Mouse (Mus musculus) heart, embryonic 14.5 days (tissue): ENCODE results near the gene Dda1. TPM values are rescaled to one million over a fixed set of nuclear protein-coding genes. Genes with fewer than 3 reads are reported as not detected.

Source experiments
- ATAC-seq: fragments of 200-750 bp; cut with Nextera tagmentation; 2 replicates; pipeline ENCODE4 v1.8.0; 2017; ENCODE audit warnings: low read depth, moderate TSS enrichment; ENCODE audit not compliant: insufficient number of reproducible peaks, insufficient read depth, low FRiP score
- H3K27ac ChIP-seq, 2 experiments: fragments of 200-500 bp in 1 of 2; fragments of 300-500 bp in 1 of 2; sonication (generic) in 1 of 2; replicated peaks in 1 of 2; 2 replicates each; pipeline ENCODE4 v1.5.1; 2012 to 2014; ENCODE audit warnings: low read depth in 2 of 2, low read length in 2 of 2, control low read depth in 1 of 2, mild to moderate bottlenecking in 1 of 2, mixed read lengths in 1 of 2; ENCODE audit not compliant: control insufficient read depth in 1 of 2, insufficient read depth in 1 of 2
- H3K27me3 ChIP-seq: fragments of 300-500 bp; sonication (generic); 2 replicates; pipeline ENCODE4 v1.6.1; 2014; ENCODE audit warnings: mild to moderate bottlenecking, low read length, control low read depth; ENCODE audit not compliant: control insufficient read depth, insufficient read depth
- H3K36me3 ChIP-seq: fragments of 300-500 bp; sonication (generic); 2 replicates; pipeline ENCODE4 v1.6.1; 2014; ENCODE audit warnings: mild to moderate bottlenecking, control low read depth, low read length, mixed read lengths; ENCODE audit not compliant: control insufficient read depth, insufficient read depth
- H3K4me1 ChIP-seq, 2 experiments: fragments of 200-500 bp in 1 of 2; fragments of 300-500 bp in 1 of 2; sonication (generic) in 1 of 2; 2 replicates each; pipeline ENCODE4 v1.6.1; 2012 to 2014; ENCODE audit warnings: low read length in 2 of 2, control low read depth in 1 of 2, mixed read lengths in 1 of 2; ENCODE audit not compliant: control insufficient read depth in 2 of 2, insufficient read depth in 2 of 2
- H3K4me2 ChIP-seq: fragments of 300-500 bp; sonication (generic); 2 replicates; pipeline ENCODE4 v1.6.1; 2014; ENCODE audit warnings: mild to moderate bottlenecking, low read length
- H3K4me3 ChIP-seq, 2 experiments: fragments of 200-500 bp in 1 of 2; fragments of 300-500 bp in 1 of 2; sonication (generic) in 1 of 2; 2 replicates each; pipeline ENCODE4 v1.5.1; 2012 to 2014; ENCODE audit warnings: low read length in 2 of 2, mild to moderate bottlenecking in 2 of 2, control low read depth in 1 of 2, low read depth in 1 of 2, moderate library complexity in 1 of 2; ENCODE audit not compliant: control insufficient read depth in 1 of 2, insufficient read depth in 1 of 2
- H3K9ac ChIP-seq: fragments of 300-500 bp; sonication (generic); 2 replicates; pipeline ENCODE4 v1.6.1; 2014; ENCODE audit warnings: mild to moderate bottlenecking, low read length
- H3K9me3 ChIP-seq: fragments of 300-500 bp; sonication (generic); 2 replicates; pipeline ENCODE4 v1.6.1; 2016; ENCODE audit warnings: low read length, control low read depth; ENCODE audit not compliant: control insufficient read depth
- WGBS: fragments of 180-500 bp; shearing (Covaris S2); extraction: QIAGEN DNeasy Blood & Tissue Kit; methylation state at CpG from one replicate; pipeline ENCODE4 v1.1.7; 2014; 5-methylcytosine and 5-hydroxymethylcytosine counted together
- polyA plus RNA-seq: library from polyadenylated mRNA; unstranded; fragments of >200 nt; fragmentation: Nextera tagmentation; extraction: Ambion mirVana; gene quantifications from 2 replicates; pipeline ENCODE4 v1.2.1, GENCODE M21; 2014

Dda1 gene
- polyA plus RNA-seq, 1 experiment from 2014 or later, result 76.7 TPM

DNA sequence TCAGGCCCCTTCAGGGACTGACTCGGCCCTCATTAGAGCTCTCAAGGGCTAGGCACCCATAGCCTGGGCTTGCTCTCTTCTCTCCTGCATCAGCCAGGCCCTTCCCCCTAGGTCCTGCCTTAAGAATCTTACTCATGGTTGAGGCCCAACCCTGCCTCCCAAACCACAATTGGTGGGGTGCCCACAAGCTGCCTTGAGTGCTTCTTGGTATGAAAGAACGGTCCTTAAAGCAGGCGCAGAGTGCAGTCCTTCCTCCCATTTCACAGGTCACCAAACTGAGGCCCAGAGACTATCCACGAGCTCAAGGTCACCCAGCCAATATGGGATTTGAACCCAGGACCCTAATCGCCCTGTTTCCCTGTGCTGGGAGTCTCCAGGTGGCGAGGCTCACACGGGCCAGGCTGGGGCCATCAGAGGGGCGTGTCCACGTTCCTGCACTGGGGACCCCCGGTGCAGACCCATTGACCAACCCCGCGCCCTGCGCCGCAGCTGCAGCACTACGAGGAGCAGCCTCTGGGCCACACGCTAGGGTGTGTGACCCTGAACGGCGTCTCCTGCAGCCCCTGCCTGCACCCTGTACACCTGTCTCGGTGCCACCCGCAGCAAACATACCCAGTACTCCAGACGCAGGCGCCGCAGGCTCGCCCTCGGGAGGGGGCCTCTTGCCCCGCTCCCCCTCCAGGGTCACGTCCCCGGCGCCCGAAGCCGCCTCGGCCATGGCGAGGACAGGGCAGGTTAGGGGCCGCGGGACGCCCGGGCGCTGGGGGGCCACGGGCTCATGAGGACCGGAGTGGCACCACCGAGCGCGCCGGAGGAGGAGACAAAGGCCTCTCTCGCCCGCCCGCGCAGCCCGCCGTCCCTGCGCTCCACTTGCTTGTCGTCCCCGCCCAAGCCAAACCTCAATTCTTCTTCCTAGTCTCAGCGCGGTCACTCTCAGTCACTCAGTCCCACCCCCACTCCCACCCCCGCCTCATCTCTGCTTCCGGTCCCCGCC, 16.4 kb downstream of the Dda1 start, which contains the start of gene Ano8:
Ano8 (minus strand) TSS at position 822 of the 994 bp plus-strand sequence.
- H3K27me3 ChIP-seq, result peaks cover 9% of the 10 kb centered on the region; the same call in 1 of the 2 replicates
- ATAC-seq, result peak; percentile 54
- WGBS, result 8% methylated on average over 37 of the region's 58 CpGs

DNA sequence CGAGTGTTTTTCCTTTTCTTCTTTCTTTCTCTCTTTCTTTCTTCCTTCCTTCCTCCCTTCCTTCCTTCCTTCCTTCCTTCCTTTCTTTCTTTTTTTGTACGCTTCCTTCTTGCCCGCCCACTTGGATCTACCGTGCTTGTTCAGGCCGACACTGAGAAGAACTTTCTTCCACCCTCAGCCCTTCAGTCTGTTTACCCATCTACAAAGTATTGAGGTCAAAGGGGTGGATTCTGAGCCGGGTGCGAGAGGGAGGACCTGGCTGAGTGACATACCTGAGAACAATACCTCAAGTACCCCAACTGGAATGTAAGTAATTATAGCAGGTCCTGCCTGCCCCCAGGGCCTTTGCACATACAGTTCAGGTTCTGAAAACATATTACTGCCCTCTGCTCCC, 17.1 kb downstream of the Dda1 start:
- Histone ChIP-seq H3K9me3 (no peaks in the 10 kb centered on the region), H3K4me2 (peak overlapping the region; percentile 92), H3K4me3 (peak overlapping the region in 1 of 2 experiments; percentile 71; a peak in 2 of 4 replicates), H3K27ac (no peak overlapping the region), H3K27me3 (0 out of 2 replicates have a peak, but pooled peaks cover 7% of the 10 kb centered on the region), H3K4me1 (peaks cover 5 to 14% of the 10 kb centered on the region in 2 experiments; a peak in 3 of 4 replicates), H3K9ac (peak overlapping the region; percentile 13; the same call in 1 of the 2 replicates), H3K36me3 (peaks cover 11% of the 10 kb centered on the region)
- 21% methylated on average over 7 of the region's 7 CpGs for WGBS
- no peak for ATAC-seq

More for the DNA sequence above, 16.4 kb downstream of the Dda1 start, which contains the start of gene Ano8:
- Histone ChIP-seq H3K4me3 (peak within 1 kb of the TSS; percentile 70 to 71), H3K9me3 (no peaks in the 10 kb centered on the region), H3K9ac (peak within 1 kb of the TSS; percentile 87), H3K36me3 (peaks cover 7% of the 10 kb centered on the region), H3K27ac (0 out of 4 replicates have a peak within 1 kb of the TSS, but pooled peaks of 1 of the 2 experiments have one; percentile 47), H3K4me2 (peak within 1 kb of the TSS; percentile 92), H3K4me1 (peaks cover 5 to 14% of the 10 kb centered on the region in 2 experiments; a peak in 3 of 4 replicates)

DNA sequence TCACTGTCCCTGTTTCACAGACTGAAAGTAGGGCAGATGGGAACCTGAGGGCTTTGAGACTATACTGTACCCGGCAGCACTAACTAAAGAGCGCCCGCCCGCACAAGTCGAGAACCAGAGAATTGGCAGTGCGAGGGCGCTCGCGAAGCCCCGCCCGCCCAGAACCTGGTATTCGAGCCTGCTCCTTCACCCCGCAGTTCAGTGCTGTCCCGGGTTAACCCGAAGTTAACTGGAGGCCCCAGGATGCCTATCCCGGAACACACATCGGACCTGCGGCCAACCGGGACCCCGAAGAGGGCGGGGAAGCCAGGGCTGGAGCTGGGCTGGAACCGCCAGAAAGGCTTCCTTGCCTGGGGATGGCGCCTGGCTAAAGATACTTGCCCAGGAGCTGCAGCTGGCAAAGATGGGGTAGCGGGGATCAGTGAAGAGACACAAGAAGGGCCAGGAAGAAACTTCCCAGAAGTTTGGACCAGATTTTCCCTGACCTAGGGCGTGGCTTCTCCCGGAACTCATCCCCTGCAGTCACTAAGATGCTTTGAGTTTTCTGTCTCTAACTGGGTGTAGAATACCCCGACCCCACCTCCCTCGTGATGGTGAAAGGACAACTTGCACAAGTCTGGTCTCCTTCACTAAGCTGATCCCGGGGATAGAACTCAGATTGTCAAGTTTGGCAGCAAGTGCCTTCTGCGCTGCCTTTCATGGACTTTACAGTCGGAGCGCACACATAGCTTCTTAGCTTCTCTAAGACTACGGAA, 18.9 kb downstream of the Dda1 start, which contains the start of gene Gtpbp3:
Gtpbp3 (plus strand) TSS at position 413 of the 755 bp plus-strand sequence.
- WGBS, result 1% methylated on average over 33 of the region's 33 CpGs
- ATAC-seq, result 0 out of 2 replicates have a peak, but pooled peaks have one; percentile 8
- Histone ChIP-seq H3K36me3 (peaks cover 28% of the 10 kb centered on the region), H3K27me3 (no peaks in the 10 kb centered on the region), H3K9ac (peak within 1 kb of the TSS; percentile 85), H3K4me2 (peak within 1 kb of the TSS; percentile 99), H3K9me3 (no peaks in the 10 kb centered on the region), H3K4me3 (peak within 1 kb of the TSS; percentile 78 to 85), H3K27ac (peak within 1 kb of the TSS; percentile 67 to 75), H3K4me1 (peaks cover 5 to 14% of the 10 kb centered on the region in 2 experiments; a peak in 3 of 4 replicates)

DNA sequence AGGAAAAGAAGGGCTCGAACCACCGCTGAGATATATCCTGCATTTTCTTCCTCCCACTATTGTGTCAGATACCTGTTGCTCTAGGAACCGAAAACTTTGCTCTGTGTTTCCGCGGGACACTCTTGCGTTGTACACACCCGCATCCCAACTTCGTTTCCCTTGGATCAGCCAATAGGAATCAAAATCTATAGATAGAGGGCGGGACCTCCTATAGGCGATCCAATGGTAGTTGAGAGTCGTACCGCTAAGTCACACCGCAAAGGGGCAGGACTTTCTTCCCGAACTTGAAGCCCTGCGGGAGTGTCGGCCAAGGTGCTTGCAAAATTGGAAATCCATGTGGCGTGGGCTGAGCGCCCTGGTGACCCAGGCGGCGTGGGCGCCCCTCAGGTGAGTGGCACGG, 19.5 kb downstream of the Dda1 start:
- Histone ChIP-seq H3K36me3 (peaks cover 34% of the 10 kb centered on the region), H3K9ac (peak overlapping the region; percentile 85), H3K27ac (peak overlapping the region; percentile 67 to 75), H3K27me3 (no peaks in the 10 kb centered on the region), H3K4me1 (peaks cover 5 to 14% of the 10 kb centered on the region in 2 experiments; a peak in 3 of 4 replicates), H3K4me3 (peak overlapping the region; percentile 78 to 85), H3K9me3 (no peaks in the 10 kb centered on the region), H3K4me2 (peak overlapping the region; percentile 99)
- peak; percentile 83 for ATAC-seq
- WGBS, result under 1% methylated on average over 22 of the region's 22 CpGs

DNA sequence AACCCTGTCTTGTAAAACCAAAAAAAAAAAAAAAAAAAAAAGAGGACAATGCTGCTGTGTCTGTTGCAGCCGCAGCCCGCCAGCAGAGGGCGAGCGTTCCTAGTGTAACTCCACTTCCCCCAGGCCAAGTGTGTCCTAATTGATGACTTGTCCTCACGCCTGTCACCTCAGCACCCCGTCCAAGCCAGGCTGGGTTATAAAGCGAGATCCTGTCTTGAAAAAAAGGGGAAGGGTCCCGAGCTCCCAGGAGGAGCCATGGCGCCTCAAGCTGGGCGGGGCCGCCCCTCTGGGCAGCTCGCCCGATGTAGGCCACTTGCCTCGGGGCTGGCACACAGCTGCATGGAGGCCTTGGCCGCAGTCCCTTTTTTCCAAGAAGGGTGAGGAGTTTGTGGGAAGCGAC, 26.0 kb downstream of the Dda1 start:
- peak overlapping the region in 1 of 2 experiments; percentile 61; a peak in 3 of 4 replicates for H3K27ac ChIP-seq
- no peaks in the 10 kb centered on the region for H3K27me3 ChIP-seq
- peak overlapping the region; percentile 16; the same call in 1 of the 2 replicates for H3K4me2 ChIP-seq
- no peak overlapping the region for H3K4me3 ChIP-seq
- no peak overlapping the region for H3K9ac ChIP-seq
- WGBS, result 24% methylated on average over 16 of the region's 16 CpGs
- H3K36me3 ChIP-seq, result peaks cover 43% of the 10 kb centered on the region
- H3K9me3 ChIP-seq, result no peaks in the 10 kb centered on the region
- peaks cover 28 to 52% of the 10 kb centered on the region in 2 experiments for H3K4me1 ChIP-seq
- ATAC-seq, result no peak

DNA sequence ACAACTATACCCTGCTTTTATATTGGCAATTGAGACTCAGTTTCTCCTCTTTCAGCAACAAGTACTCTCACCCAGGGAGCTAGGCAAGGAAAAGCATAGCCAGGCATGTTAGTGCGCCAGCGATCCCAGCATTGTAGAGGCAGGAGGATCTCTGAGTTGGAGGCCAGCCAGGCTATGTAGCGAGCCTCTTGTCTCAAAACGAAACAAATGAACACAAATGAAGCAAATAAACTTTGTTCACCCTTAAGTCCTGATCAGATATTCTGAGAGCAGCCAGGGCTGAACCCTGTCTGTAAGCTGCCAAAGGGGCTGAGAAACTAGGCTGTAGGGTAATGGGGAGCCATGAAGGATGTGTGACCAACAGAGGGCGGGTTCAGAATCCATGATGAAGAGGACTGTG, 26.8 kb downstream of the Dda1 start:
- Histone ChIP-seq H3K9me3 (no peaks in the 10 kb centered on the region), H3K27ac (peak overlapping the region; percentile 61 to 66), H3K27me3 (no peaks in the 10 kb centered on the region), H3K4me3 (no peak overlapping the region), H3K9ac (no peak overlapping the region), H3K4me2 (no peak overlapping the region), H3K4me1 (peaks cover 28 to 52% of the 10 kb centered on the region in 2 experiments), H3K36me3 (peaks cover 36% of the 10 kb centered on the region)
- WGBS, result 82% methylated on average over 5 of the region's 5 CpGs
- no peak for ATAC-seq

DNA sequence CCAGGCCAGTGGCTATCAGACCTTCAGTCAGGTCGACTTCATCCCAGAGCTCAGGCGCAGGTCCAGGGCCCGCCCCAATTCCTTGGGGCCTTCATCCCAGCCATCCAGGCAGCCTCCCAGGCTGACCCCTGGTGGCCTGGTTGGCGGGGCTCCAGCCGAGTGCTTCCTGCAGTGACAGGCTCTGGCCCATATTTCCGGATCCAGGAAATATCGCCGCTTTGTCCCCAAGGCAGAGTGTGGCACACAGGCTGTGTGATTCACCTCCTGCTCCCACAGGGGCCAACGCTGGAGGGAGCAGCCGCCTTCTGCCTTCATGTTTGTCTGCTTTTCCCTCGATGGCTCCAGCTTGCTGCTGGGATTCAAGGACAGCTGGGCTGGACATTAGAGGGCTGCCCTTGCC, 27.5 kb downstream of the Dda1 start:
- ATAC-seq, result peak; percentile 51
- H3K36me3 ChIP-seq, result peaks cover 29% of the 10 kb centered on the region
- peak overlapping the region; percentile 21; the same call in 1 of the 2 replicates for H3K9ac ChIP-seq
- H3K4me2 ChIP-seq, result no peak overlapping the region
- no peaks in the 10 kb centered on the region for H3K9me3 ChIP-seq
- no peak overlapping the region for H3K4me3 ChIP-seq
- H3K27me3 ChIP-seq, result no peaks in the 10 kb centered on the region
- WGBS, result 33% methylated on average over 11 of the region's 11 CpGs
- H3K27ac ChIP-seq, result peak overlapping the region; percentile 61 to 66
- peaks cover 28 to 52% of the 10 kb centered on the region in 2 experiments for H3K4me1 ChIP-seq
